Mouse (Mus musculus): ENCODE data around the gene Plscr1.

Gene Plscr1

GRCm38 (mm10) chr9:92260481-92261159 is 11.1 kb downstream of the Plscr1 start:
- no peak for DNase-seq

GRCm38 (mm10) chr9:92265719-92266118 is 16.2 kb downstream of the Plscr1 start:
- no peak for DNase-seq

GRCm38 (mm10) chr9:92266558-92267171 is 17.1 kb downstream of the Plscr1 start:
- DNase-seq: peak; percentile 34

GRCm38 (mm10) chr9:92267732-92268131 is 18.2 kb downstream of the Plscr1 start:
- DNase-seq: no peak

GRCm38 (mm10) chr9:92269829-92270404 is 20.4 kb downstream of the Plscr1 start:
- no peak for DNase-seq

- DNase-seq: peak; percentile 94
Measured at GRCm38 (mm10) chr9:92270927-92271326, 21.4 kb downstream of the Plscr1 start.

GRCm38 (mm10) chr9:92272650-92273049 is 23.1 kb downstream of the Plscr1 start:
- peak; percentile 77 for DNase-seq

- peak; percentile 48 for DNase-seq
Measured at GRCm38 (mm10) chr9:92273271-92273670, 23.7 kb downstream of the Plscr1 start.

GRCm38 (mm10) chr9:92273956-92274762 is 24.6 kb downstream of the Plscr1 start:
- DNase-seq: peak; percentile 87

- peak; percentile 85 for DNase-seq
Measured at GRCm38 (mm10) chr9:92275486-92276207, 26.1 kb downstream of the Plscr1 start, which contains the start of gene Plscr2. Plscr2 (plus strand) TSS chr9:92275602.

- peak; percentile 61 for DNase-seq
Measured at GRCm38 (mm10) chr9:92276360-92276759, 26.8 kb downstream of the Plscr1 start.

- no peak for DNase-seq
Measured at GRCm38 (mm10) chr9:92280048-92280447, 30.5 kb downstream of the Plscr1 start.

GRCm38 (mm10) chr9:92282563-92283171 is 33.1 kb downstream of the Plscr1 start:
- DNase-seq: no peak

- no peak for DNase-seq
Measured at GRCm38 (mm10) chr9:92289675-92290074, 40.1 kb downstream of the Plscr1 start.

- peak; percentile 54 for DNase-seq
Measured at GRCm38 (mm10) chr9:92292169-92292568, 42.6 kb downstream of the Plscr1 start.

GRCm38 (mm10) chr9:92292922-92293321 is 43.4 kb downstream of the Plscr1 start:
- no peak for DNase-seq

- no peak for DNase-seq
Measured at GRCm38 (mm10) chr9:92293560-92294548, 44.3 kb downstream of the Plscr1 start.

- DNase-seq: no peak
Measured at GRCm38 (mm10) chr9:92298288-92298687, 48.7 kb downstream of the Plscr1 start.

GRCm38 (mm10) chr9:92301213-92301612 is 51.7 kb downstream of the Plscr1 start:
- no peak for DNase-seq

GRCm38 (mm10) chr9:92305075-92305474 is 55.5 kb downstream of the Plscr1 start:
- DNase-seq: no peak
